Mouse (Mus musculus) retina, postnatal 1 day (tissue): ENCODE data around the gene Acot6.
A peak's percentile ranks its signal among the peaks of the same experiment; 100 is the strongest.
"Not testable (repeated sequence)": the region's sequence is repeated elsewhere in the genome, so short reads cannot be mapped to it uniquely, and the experiment has no call there.

Experiments
- DNase-seq: peaks from one replicate; pipeline ENCODE4 v3.0.0-alpha.2; 2012

Gene Acot6

GRCm38 (mm10) chr12:84100604-84101492 lies at the start of gene Acot6:
TSS of gene Acot6 (plus strand) at chr12:84100654.
- DNase-seq: peak; percentile 71

GRCm38 (mm10) chr12:84050744-84051143 lies 49.7 kb upstream of the Acot6 start:
- not testable (repeated sequence) for DNase-seq

GRCm38 (mm10) chr12:84051937-84052474 lies 48.4 kb upstream of the Acot6 start, which contains the start of gene Acot3:
TSS of gene Acot3 (plus strand) at chr12:84052144.
- no peak for DNase-seq

- DNase-seq: no peak
Measured at GRCm38 (mm10) chr12:84052609-84053008, 47.8 kb upstream of the Acot6 start.

- DNase-seq: peak; percentile 23
Measured at GRCm38 (mm10) chr12:84053173-84053572, 47.3 kb upstream of the Acot6 start.

- DNase-seq: peak; percentile 52
Measured at GRCm38 (mm10) chr12:84053679-84054391, 46.6 kb upstream of the Acot6 start.

GRCm38 (mm10) chr12:84060946-84061345 lies 39.5 kb upstream of the Acot6 start:
- peak; percentile 40 for DNase-seq

- no peak for DNase-seq
Measured at GRCm38 (mm10) chr12:84062336-84062735, 38.1 kb upstream of the Acot6 start.

- peak; percentile 20 for DNase-seq
Measured at GRCm38 (mm10) chr12:84063228-84063627, 37.2 kb upstream of the Acot6 start.

GRCm38 (mm10) chr12:84063833-84064232 lies 36.6 kb upstream of the Acot6 start:
- DNase-seq: no peak

GRCm38 (mm10) chr12:84064621-84065020 lies 35.8 kb upstream of the Acot6 start:
- no peak for DNase-seq

GRCm38 (mm10) chr12:84067752-84068151 lies 32.7 kb upstream of the Acot6 start:
- no peak for DNase-seq

- DNase-seq: no peak
Measured at GRCm38 (mm10) chr12:84068296-84068695, 32.2 kb upstream of the Acot6 start.

- no peak for DNase-seq
Measured at GRCm38 (mm10) chr12:84068986-84069385, 31.5 kb upstream of the Acot6 start, which contains the start of gene Acot5. TSS of gene Acot5 (plus strand) at chr12:84069325.

- peak; percentile 40 for DNase-seq
Measured at GRCm38 (mm10) chr12:84069582-84069981, 30.9 kb upstream of the Acot6 start.

- no peak for DNase-seq
Measured at GRCm38 (mm10) chr12:84071696-84072095, 28.8 kb upstream of the Acot6 start.

GRCm38 (mm10) chr12:84077371-84077990 lies 23.0 kb upstream of the Acot6 start:
- DNase-seq: no peak

- DNase-seq: no peak
Measured at GRCm38 (mm10) chr12:84083842-84084241, 16.6 kb upstream of the Acot6 start.

GRCm38 (mm10) chr12:84084581-84084980 lies 15.9 kb upstream of the Acot6 start:
- DNase-seq: no peak

- not testable (repeated sequence) for DNase-seq
Measured at GRCm38 (mm10) chr12:84094666-84095065, 5.8 kb upstream of the Acot6 start.

- DNase-seq: no peak
Measured at GRCm38 (mm10) chr12:84099605-84100004, 849 bp upstream of the Acot6 start.

GRCm38 (mm10) chr12:84100071-84100470 lies 383 bp upstream of the Acot6 start:
- peak; percentile 2 for DNase-seq

- DNase-seq: no peak
Measured at GRCm38 (mm10) chr12:84101493-84101845, 1.0 kb downstream of the Acot6 start.
